Mouse (Mus musculus) left cerebral cortex, adult 18-20 months (tissue): ENCODE results near the gene Nqo2. TPM values are rescaled to one million over a fixed set of nuclear protein-coding genes. Genes with fewer than 3 reads are reported as not detected.
"Not testable (repeated sequence)": the region's sequence is repeated elsewhere in the genome, so short reads cannot be mapped to it uniquely, and the experiment has no call there.

Experiments used
- DNase-seq, 2 experiments: peaks; one replicate each; pipeline ENCODE4 v3.0.0; 2021 to 2022; ENCODE audit warnings: low spot score in 2 of 2, mixed read lengths in 1 of 2
- long read RNA-seq, 2 experiments: library from polyadenylated mRNA; stranded (forward); transcript quantifications; one replicate each; pipeline ENCODE4 v2.0.0; 2021
- total RNA-seq, 2 experiments: library from RNA; stranded (reverse); gene quantifications; 2 replicates each; pipeline ENCODE4 v1.2.3; 2021

The Nqo2 gene
- 1 to 10 TPM; 6.2 to 6.7 TPM for total RNA-seq
- long read RNA-seq, experiment 1, transcript Nqo2-202 (7 exons, 3,842 nt): major isoform, 6 of 7 reads
- long read RNA-seq, experiment 1, partial matches to known transcripts: 0 of 7 reads
- long read RNA-seq, experiment 1, other reads (novel, unspliced or antisense): 1 of 7 reads
- long read RNA-seq, experiment 2, partial matches to known transcripts: 0 of 5 reads
- long read RNA-seq, experiment 2, other reads (novel, unspliced or antisense): 0 of 5 reads

DNA sequence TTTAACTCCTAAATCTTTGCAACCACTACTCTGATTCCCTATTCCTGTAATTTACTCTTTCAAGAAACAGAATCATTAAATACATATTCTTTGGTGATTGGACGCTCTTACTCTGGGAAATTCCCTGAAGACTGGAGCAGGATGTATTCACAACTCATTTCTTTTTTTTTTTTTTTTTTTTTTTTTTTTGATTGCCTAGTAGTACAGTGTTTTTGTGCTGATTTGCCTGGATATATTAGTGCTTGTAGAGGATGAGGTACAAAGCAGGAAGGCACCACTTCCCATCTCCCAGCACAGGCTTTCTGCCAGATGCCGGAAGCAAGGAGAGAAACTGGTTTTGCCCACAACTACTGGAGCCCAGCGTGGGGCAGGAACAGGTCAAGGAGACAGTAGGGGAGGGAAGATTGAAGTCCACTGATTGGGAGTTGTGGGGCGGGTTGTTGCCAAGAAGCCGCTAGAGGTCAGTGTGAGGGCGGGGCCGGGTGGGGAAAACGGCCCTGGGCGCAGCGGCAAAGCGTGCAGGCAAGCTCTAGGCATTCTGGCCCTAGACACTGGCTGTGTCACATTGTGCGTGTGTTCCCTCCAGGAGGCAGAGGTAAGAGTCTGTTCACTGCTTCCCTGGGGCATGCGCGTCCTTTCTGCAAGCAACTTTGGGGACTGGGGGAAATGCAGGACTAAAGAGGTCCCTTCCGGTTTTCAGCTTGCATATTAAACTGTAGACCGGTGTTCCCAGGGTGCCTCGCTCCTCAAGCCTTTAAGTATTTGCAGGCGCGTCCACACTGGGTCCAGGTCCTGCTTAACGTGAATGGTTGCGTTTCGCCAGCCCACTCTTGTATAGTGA, at the start of gene Nqo2:
Gene Nqo2 (plus strand): TSS at position 482 of the 841 bp plus-strand sequence.
- DNase-seq: peak; percentile 40 to 58

DNA sequence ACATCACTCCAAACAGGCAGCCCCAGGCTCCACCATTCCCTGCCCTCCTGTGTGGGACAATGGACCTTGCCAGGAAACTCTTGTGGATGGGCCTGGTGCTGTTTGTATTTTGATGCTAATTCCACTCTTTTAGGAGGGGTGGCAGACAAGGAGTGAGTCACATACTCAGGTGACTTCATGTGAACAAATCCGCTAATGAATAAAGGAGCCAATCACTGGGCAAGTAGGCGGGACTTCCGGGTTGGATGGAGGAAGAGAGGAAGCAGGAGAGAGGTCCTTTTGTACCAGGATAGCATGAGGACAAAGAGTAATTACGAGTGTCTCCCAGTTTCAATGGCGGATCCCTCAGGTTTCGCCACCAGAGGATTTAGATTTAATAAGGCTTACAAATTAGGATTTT, 43.4 kb upstream of the Nqo2 start:
- DNase-seq: no peak

DNA sequence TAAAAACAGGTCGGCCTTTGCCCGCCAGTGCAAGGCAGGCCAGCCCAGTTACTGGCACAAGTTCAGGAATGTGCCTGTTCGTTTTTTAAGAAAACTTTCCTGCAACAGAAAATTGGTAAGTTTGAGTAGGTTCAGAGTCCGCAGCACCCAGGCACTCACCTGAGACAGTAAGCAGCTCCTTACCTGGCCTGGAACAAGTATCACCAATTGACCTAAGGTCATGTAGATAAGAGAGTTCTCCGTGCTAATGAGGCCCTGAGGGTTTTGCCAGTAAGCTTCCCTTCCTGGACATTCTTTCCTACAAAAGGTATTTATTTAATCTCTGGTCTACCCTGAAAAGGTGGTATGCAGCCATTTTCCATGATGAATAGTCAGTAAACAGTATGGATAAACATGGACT, 42.8 kb upstream of the Nqo2 start:
- no peak for DNase-seq

DNA sequence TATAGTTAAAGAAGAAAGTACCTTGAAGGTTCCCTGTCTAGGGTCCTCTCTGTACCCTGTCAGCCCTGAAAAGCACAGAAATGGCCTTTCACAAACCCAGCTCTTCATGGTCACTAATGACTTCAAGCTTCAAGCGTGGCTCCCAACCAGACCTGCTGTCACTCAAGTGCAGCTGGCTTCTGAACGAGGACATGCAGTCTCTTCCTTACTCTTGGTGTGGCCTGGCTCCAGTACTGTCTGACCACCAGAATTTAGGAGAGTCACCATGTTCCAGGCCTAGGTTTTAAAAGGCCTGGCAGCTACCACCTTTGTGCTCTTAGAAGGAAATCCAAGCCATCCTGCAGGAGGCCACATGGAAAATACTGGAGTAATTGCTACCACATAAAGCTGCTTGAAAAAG, 34.2 kb upstream of the Nqo2 start:
- no peak for DNase-seq

DNA sequence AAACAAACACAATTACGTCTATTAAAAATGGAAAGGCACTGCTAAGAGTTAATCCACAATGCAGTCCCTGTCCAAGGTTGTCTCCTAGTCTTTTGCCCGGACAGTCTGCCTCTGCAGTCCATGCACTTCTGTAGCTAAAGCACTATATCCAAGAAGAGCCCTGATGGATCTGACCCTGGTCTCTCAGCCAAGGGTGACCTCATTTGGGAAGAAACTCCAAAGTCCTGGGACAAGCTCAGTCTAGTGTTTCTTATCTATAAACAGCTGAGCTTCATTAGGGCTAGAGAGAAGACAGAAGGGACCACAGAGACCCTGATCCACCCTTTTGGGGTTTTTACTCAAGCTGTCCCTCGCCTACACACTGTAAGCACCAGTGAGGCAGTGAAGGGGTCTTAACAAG, 33.6 kb upstream of the Nqo2 start:
- no peak for DNase-seq

DNA sequence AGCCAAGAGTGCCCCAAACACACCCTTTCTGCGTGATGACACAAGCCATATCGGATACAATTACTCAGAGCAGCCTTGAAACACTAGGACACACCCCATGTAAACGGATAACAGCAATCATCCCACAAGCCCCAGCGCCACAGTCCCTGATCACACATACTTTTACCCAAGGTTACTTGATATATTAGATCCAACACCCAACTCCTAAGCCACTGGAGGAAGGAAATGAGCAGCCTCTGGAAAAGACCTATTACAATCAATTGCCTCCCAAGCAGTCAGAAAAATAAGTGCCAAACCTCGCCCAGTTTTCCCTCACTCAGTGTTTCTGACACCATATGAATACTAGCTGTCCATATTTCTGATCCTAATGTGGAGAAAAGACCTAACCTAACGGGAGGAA, 29.7 kb upstream of the Nqo2 start:
- no peak for DNase-seq

DNA sequence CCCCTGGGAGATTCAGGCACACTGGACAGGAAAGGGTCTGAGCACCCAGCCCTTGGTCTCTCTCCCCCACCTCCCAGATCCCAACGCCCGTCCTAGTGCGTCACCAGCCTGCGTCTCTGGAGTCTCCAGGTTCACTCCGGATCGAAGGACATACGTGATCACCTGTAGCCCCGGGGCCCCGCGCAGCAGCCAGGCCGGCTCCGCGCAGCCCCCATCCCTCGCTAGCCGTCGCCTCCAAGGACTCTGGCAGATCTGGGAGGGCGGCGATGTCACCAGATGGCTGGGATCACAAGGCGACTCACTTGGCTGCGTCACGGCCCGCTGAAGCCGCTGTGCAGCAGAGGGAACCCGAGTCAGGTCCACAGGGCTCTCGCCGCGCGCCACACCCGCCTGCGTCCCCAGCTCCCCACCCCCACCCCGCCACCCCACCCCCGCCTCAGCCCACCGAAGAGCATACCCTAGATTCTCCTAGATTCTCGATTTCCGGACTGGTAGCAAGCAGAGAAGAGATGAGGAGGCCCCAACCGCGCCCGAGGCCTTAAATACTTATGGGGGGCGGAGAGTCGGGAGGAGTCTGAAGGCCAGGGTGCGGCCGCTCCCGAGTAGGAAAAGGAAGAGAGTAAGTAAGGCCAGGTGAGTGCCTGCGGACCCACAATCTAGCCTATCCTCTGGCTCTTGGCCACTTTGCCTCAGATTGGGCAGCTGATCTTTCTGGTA, 28.9 kb upstream of the Nqo2 start:
- DNase-seq: peak; percentile 48 to 55

DNA sequence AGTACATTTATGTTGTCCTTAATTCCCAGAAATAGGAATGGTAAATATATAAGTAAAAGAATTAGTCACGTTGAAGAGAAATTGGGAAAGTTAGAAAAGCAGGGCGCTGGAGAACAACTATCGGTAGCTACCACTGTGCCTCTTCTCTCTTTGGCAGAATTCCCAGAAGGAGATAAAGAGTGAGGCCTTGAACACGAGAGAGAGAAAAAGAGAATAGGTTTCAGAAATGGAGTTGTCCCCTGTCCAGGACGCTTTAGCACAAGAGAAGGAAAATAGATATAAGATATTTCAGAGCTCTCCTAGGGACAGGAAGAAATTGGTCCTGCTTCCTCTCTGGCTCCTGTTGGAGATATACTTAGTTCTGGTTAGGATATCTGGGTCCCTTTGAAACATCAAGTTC, 27.3 kb upstream of the Nqo2 start:
- no peak for DNase-seq

DNA sequence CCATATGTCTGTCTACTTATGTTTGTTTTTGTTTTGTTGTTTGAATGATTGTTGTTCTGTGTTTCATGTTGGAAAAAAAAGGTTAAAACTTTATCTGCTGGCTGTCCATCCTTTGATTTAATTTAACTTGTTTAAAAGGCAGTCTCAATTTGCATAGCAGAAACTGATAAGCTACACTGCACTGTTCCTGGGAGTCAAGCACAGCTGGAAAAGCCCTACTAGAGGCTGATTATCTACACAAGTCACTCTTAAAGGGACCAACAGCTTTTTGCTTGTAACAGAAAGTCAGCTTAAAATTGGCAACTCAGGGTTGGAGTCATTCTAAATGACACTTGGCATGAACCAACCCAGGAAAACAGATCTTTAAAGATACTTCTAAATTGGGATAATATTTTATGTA, 26.9 kb upstream of the Nqo2 start:
- DNase-seq: not testable (repeated sequence)

DNA sequence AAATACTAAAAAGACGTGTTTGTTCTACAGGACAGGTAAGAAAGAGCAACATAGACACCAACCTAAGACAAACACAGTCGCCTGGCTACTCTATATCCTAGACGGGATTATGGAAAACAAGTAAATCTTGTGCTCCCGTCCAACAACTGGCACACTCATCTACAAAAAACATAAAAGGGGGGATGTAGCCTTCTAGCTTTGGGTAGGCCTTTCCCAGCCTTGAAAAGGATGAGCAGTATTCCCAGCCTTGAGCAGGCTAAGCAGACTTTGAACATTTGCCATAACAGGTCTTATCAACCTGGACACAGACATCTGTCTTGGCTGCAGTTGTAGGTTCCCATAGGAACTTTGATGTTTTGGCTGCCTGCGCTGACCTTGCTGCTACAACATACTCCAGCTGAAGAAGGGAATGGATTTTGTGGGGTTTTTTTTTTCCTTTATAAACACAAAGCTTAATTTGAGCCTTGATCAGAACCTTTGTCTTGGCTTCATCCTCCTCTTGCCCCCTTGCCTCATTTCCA, 23.1 kb upstream of the Nqo2 start:
- DNase-seq: no peak

DNA sequence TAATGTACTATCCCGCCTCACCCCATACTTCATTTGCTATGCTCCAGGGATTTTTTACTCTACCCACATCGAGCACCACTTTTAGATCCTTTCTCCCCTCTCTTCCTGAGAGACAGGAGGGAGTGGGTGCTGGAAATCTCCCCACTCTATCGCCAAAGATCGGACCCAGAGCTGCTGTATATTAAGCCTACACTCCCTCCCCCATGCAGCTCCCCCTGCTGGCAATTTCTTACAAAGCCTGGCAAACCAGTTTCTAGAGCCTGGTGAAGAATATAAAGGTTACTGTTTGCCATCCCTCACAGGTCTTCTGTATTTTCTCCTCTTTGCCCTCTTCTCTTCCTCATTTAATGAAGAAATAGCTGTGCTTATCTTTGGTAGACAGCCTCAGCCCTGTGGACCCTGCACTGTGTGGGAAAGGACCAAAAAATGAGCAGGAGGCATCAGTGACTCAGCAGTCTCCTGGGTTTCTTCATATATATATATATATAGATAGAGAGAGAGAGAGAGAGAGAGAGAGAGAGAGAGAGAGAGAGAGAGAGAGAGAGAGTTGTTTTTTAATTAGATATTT, 22.2 kb upstream of the Nqo2 start:
- peak; percentile 43 to 47 for DNase-seq

DNA sequence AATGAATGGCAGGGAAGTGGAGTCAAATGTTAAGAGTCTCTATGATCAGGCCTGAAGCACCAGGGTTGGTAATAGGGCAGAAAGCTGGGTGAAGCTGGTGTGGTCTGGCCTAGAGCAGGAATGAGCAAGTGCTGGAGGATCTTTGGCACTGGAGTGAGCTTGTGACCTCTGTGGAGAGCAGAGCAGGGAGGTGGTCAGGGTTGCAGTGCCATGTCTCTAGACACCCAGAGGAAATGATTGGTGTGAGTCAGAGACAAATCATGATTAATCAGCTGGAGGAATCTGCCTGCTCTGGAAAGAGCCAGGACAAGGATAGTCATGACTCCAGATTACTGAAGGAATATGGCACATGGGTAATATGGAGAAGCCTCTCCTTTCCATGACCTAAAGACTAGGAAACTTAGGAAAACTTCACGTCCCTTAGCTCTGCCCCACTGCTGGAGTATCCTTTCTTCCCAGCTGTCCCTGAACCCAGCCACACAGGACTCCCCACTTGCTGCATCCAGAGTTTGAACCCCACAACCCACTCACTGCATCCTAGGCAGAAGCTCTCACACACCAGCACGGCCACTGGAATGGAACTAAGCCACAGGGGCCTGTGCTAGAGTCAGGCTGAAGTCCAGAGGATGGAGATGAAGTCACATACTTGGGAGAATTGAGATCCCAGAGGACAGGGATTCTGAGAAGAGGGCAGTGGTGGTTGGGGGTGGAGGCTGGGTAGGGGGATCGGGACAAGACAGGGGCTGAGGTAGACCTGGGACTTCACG, 13.0 kb upstream of the Nqo2 start:
- no peak for DNase-seq

DNA sequence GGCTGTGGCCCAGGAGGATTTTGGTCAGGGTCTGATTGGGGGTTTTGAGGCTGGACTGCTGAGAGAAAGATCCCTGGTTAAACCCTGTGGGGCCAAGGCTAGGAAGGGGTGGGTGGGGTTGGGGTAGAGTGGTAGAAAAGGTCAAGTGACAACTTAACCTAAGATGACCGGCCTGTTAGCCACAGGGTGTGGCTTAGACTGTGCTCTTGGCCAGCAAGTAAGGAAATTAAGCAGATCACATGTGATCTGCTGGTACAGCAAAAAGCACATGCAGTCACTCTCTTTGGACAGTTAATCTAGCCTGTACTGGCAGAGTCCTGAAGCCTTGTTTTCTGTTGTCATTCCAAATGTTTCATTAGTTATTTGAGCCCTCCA, 12.4 kb upstream of the Nqo2 start:
- DNase-seq: no peak

DNA sequence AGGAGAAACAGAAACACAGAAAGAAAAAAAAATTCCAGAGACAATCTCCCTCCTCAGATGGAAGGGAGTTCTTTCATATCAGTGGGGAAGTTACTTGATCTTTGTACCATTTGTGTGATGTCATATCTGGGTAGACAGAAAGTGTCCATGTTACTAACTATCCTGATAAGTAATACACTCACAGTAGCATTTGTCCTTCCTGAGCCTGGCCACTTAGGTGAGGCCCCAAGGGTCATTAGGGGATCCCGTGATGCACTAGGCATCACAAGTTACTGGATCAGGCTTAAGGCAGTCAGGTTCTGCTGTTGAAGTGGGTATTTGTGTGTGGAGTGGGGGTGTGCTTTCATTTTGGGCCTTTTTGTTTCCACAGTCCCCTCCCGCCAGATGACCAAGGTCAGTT, 11.5 kb upstream of the Nqo2 start:
- DNase-seq: no peak

DNA sequence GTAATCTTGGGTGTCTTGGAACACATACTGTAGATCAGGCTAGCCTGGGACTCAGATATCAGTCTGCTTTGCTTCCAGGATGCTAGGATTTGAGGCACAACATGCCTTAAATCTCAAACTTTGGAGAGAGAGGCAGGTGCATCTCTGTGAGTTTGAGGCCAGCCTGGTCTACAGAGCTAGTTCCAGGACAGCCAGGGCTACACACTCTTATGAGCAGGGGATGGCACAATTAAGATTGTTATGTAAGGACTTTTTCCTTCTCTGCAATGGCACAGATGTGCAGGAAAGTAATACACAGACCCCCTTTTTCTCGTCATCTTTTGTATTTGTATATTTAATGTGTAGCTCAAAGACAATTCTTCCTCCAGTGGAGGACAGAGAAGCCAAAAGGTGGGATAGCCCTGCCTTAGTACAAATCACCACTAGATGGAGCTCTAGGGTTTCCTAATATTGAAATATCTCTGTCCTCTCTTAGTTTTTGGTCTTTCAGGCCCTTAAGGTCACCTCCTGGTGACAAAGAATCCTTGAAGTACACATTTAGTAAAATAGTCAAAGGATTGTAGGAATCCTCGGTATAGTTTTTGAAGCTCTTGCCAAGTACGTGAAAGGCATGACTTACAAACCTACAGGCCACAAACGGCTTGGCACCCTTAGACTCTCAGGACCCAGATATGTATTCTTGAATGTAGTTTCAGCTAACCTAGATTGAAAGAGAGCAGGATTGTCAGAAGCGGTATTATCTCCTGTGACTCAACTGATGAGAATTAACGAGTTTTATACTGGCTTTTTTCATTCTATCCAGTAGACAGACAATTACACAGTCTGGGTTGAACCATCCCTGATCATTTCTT, 7.7 kb upstream of the Nqo2 start:
- peak in 1 of 2 experiments; percentile 38 for DNase-seq

DNA sequence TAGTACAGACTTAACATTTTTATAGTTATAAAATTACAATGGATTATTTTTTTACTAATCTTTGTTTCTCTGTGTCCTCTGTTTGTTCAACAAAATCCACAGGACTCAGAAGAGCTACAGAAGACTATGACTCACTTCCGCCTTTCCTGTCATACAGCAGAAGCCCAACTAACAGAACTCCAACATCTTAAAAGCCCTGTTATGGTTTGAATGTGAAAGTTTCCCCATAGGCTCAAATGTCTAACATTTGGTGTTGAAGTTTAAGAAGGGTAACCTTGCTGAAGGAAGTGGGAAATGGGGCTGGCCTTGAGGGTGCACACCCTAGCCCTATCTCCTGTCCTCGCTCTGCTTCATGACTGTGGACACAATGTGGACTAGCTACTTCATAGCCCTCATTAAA, 4.7 kb upstream of the Nqo2 start:
- no peak for DNase-seq

DNA sequence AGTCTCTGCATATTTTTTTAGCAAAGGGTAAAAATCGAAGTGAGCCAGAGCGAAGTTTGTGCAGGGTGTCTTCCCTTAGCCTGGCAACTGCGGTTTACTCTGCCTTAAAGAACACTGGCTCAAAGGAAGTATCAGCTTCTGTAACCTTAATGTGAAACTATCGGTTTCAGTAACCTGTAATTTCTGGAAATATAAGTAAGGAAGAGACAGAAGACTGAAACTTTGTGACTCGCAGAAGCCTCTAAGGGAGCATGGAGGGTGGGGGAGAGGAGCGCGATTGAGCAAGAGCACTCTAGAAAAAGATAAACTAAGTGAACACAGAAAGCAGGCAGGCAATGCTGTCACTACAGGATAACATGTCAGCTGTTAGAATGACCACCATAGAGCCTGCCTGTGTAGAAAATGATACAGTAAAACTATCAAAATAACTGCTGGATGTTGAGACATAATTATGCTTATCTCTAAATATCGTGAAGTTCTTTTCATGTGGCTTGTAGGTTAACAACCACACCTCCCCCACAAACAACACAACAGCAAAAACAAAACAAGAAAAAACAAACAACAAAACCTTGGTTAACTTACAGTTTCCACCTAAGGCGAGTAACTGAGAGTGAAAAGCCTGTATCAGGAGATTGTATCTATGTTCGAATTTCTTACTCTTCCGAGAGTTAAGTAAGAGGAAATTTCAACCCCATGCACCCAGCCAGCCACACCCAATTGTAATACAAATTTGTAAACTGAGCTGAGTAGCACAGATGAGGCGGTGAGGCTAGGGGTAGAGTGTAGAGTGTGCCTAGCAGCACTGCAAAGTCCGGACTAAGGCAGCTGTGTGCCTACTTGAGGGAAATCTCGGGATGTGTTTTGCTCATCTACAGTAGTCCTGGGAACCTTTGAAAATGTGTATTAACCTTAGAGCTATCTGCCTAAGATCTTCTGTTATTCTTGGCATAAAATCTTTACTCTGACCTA, 853 bp downstream of the Nqo2 start:
- no peak for DNase-seq

DNA sequence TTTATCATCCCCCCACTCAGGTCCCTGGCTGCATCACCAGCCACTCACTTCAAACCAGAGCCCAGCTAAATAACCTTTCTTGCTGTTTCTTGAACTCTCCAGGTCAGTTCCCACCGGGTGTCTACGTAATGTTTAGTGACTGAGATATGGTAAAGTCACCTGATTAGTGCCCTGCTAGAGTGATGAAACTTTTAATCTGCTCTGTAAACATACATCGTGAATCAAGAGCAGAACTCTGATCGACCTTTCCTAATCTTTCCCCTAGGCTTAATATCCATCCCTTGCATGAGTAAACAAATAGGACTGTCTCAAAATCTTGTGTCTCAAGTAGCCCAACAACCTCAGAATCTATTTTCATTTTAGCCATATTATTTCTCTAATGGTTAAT, 1.5 kb downstream of the Nqo2 start:
- no peak for DNase-seq

DNA sequence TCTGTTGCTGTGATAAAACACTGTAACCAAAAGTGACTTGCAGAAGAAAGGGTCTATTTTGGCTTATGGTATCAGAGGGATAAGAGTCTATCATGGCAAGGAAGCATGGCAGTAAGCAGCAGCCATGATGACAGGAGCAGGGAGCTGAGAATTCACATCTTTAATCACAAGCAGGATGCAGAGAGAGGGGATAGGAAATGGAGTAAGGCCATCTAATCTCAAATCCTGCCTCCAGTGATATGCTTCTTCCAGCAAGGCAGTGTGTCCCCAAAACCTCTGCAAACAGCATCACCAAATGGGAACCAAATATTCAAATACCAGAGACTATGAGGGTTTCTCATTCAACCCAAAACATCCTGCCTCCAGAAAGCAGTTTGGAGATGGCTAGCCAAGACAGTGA, 2.1 kb downstream of the Nqo2 start:
- DNase-seq: no peak
